ENCODE assay signal across 8 mouse cellular contexts in genomic region chr2:131562586-131563122, GRCm38 (mm10). TPM values are rescaled to one million over a fixed set of nuclear protein-coding genes. Genes with fewer than 3 reads are reported as not detected.
DNase-seq lines count a peak whose midpoint lies in the region; ATAC-seq lines count a peak whose summit lies in the region.

No protein-coding gene starts in this region.

- H3K9me3 ChIP-seq in hindbrain, embryonic 16.5 days (ENCODE audit: control insufficient read depth, low read length): no peaks in the 10 kb centered on the region

- H3K36me3 ChIP-seq in hindbrain, embryonic 16.5 days (ENCODE audit: control insufficient read depth, insufficient read depth, low read length): no peaks in the 10 kb centered on the region

- H3K9ac ChIP-seq in hindbrain, embryonic 16.5 days (ENCODE audit: low read depth, low read length): peak overlapping the region; percentile 66

- peak; percentile 85 for ATAC-seq in hindbrain, embryonic 16.5 days

- peak overlapping the region; percentile 53 for H3K4me3 ChIP-seq in hindbrain, embryonic 16.5 days (ENCODE audit: low read length)

- peak; percentile 69 to 73 for DNase-seq in adrenal gland, adult 18-20 months (ENCODE audit: low spot score in 2 of 2)
- peak; percentile 84 for DNase-seq in embryo, embryonic 10.5 days (ENCODE audit: low spot score)
- DNase-seq in gastrocnemius, postnatal 10 days: peak; percentile 71
- peak; percentile 49 to 75 for DNase-seq in left cerebral cortex, postnatal 10 days (ENCODE audit: extremely low spot score in 1 of 2, low spot score in 2 of 2)
- DNase-seq in lung, postnatal 4 days: peak; percentile 70 to 79
- DNase-seq in right cerebral cortex, postnatal 4 days: peak; percentile 66
- DNase-seq in c-Kit-positive CD71-positive TER-119-positive erythroid progenitor cells, embryonic 14.5 days (ENCODE audit: low spot score): no peak

- under 1% methylated on average over 24 of the region's 30 CpGs for WGBS in hindbrain, embryonic 16.5 days

- no peak overlapping the region for H3K27ac ChIP-seq in hindbrain, embryonic 16.5 days (ENCODE audit: low read depth, low read length)

- intact Hi-C loops in left cerebral cortex, postnatal 10 days (cut with DNase I): loop anchor here (2.0 to 5.0 kb wide), 3 partner anchors 100 to 250 kb away; no protein-coding TSS in a partner anchor

- H3K4me2 ChIP-seq in hindbrain, embryonic 16.5 days (ENCODE audit: low read length): peak overlapping the region; percentile 90

- H3K27me3 ChIP-seq in hindbrain, embryonic 16.5 days (replicated peaks; ENCODE audit: control insufficient read depth, insufficient read depth, low read length): peaks cover 53% of the 10 kb centered on the region

- H3K4me1 ChIP-seq in hindbrain, embryonic 16.5 days (ENCODE audit: control insufficient read depth, insufficient read depth, low read depth, low read length): peaks cover 15% of the 10 kb centered on the region

RNA-seq across cellular contexts. Expression of gene Adra1d, which starts 0.6 kb away (rescaled TPM):
- 10 to 100 TPM; 37.0 to 44.1 TPM for total RNA-seq in adrenal gland, adult 18-20 months (2021)
- total RNA-seq in gastrocnemius, postnatal 10 days (2021): 1 to 10 TPM; 1.8 to 2.1 TPM
- 0.29 and 0.65 TPM in 2 replicates for polyA plus RNA-seq in hindbrain, embryonic 16.5 days (2015; fragmentation: Nextera tagmentation; extraction: Ambion mirVana)
- total RNA-seq in left cerebral cortex, postnatal 10 days (2021): 10 to 100 TPM; 17.4 to 20.5 TPM

Comparison
In these comparisons a context has a peak if more than half of its experiments do, and no peak if none do; other contexts are left out.
1. RNA of gene Adra1d, which starts 0.6 kb away (total RNA-seq): 37.0 to 44.1 TPM in adrenal gland, adult 18-20 months and 17.4 to 20.5 TPM in left cerebral cortex, postnatal 10 days; 1.8 to 2.1 TPM in gastrocnemius, postnatal 10 days; every median in the first group is over 4 times any median in the second.